15 mouse cellular contexts compared by ENCODE assay signal in genomic region chr17:26838191-26838910, GRCm38 (mm10). TPM values are rescaled to one million over a fixed set of nuclear protein-coding genes. Genes with fewer than 3 reads are reported as not detected.
DNase-seq lines count a peak whose midpoint lies in the region; ATAC-seq lines count a peak whose summit lies in the region.
"Had no signal": no experiment of that assay in that cellular context is flagged by ENCODE, and none has a peak within 500 bp of the region (broad histone marks: within the 10 kb centered on the region; RNA-seq: fewer than 3 reads in every experiment).

No protein-coding gene starts in this region.

- no peak for DNase-seq in heart, adult 9 months (ENCODE audit: low spot score in 2 of 2)
- DNase-seq in retina, embryonic 14.5 days (ENCODE audit: low spot score): peak; percentile 3
- no peak for DNase-seq in retina, postnatal 1 day
- DNase-seq in gastrocnemius, postnatal 25 days: no peak
- DNase-seq in layer of hippocampus, adult 9-11 months: no peak
- DNase-seq: adrenal gland, postnatal 25 days; cerebellum, adult 11 months; kidney, postnatal 14 days; thymus, adult 2 months had no signal

- 6% methylated on average over 37 of the region's 37 CpGs for WGBS in heart, embryonic 13.5 days
- under 1% methylated on average over 37 of the region's 37 CpGs for WGBS in intestine, embryonic 15.5 days

- ATAC-seq in heart, embryonic 13.5 days (ENCODE audit: extremely low read depth, insufficient number of reproducible peaks, low FRiP score, low TSS enrichment): no peak
- no peak for ATAC-seq in intestine, embryonic 15.5 days
- ATAC-seq: forebrain, embryonic 15.5 days had no signal

- peak overlapping the region; percentile 83 for H3K4me2 ChIP-seq in heart, embryonic 13.5 days
- 0 out of 2 replicates have a peak overlapping the region, but pooled peaks have one; percentile 14 for H3K4me2 ChIP-seq in intestine, embryonic 15.5 days (replicated peaks)

- H3K9me3 ChIP-seq in heart, embryonic 13.5 days: no peaks in the 10 kb centered on the region
- H3K9me3 ChIP-seq in intestine, embryonic 15.5 days: no peaks in the 10 kb centered on the region
- H3K9me3 ChIP-seq: forebrain, embryonic 15.5 days had no signal

- H3K4me1 ChIP-seq in heart, embryonic 13.5 days: peaks cover 25% of the 10 kb centered on the region
- peaks cover 12% of the 10 kb centered on the region for H3K4me1 ChIP-seq in intestine, embryonic 15.5 days (replicated peaks)

- H3K36me3 ChIP-seq in heart, embryonic 13.5 days: peaks cover 55% of the 10 kb centered on the region
- no peaks in the 10 kb centered on the region for H3K36me3 ChIP-seq in intestine, embryonic 15.5 days
- H3K36me3 ChIP-seq: forebrain, embryonic 15.5 days had no signal

- peak overlapping the region; percentile 80 for H3K4me3 ChIP-seq in heart, embryonic 13.5 days
- H3K4me3 ChIP-seq in intestine, embryonic 15.5 days (replicated peaks): 0 out of 2 replicates have a peak overlapping the region, but pooled peaks have one; percentile 21

- peaks cover 97% of the 10 kb centered on the region for H3K27me3 ChIP-seq in heart, embryonic 13.5 days (replicated peaks)
- peaks cover 99% of the 10 kb centered on the region for H3K27me3 ChIP-seq in intestine, embryonic 15.5 days (replicated peaks)

- peak overlapping the region; percentile 100 for H3K9ac ChIP-seq in heart, embryonic 13.5 days
- H3K9ac ChIP-seq in intestine, embryonic 15.5 days: no peak overlapping the region
- H3K9ac ChIP-seq: forebrain, embryonic 15.5 days had no signal

- peak overlapping the region; percentile 94 for H3K27ac ChIP-seq in heart, embryonic 13.5 days (replicated peaks)
- H3K27ac ChIP-seq in intestine, embryonic 15.5 days: no peak overlapping the region
- H3K27ac ChIP-seq: forebrain, embryonic 15.5 days had no signal

RNA-seq across cellular contexts. Expression of gene Nkx2-5, which starts 6.5 kb away (rescaled TPM):
- 136 and 142 TPM in 2 replicates for polyA plus RNA-seq in heart, embryonic 13.5 days (2015; fragmentation: Nextera tagmentation; extraction: Ambion mirVana)
- polyA plus RNA-seq in intestine, embryonic 15.5 days (2015; fragmentation: Nextera tagmentation; extraction: Ambion mirVana): 0.14 TPM in 1 of 2 replicates, not detected in the other
- not detected for total RNA-seq in gastrocnemius, postnatal 25 days (2021)
- total RNA-seq: adrenal gland, postnatal 25 days; left cerebral cortex, adult 8-10 months; midbrain, postnatal 0 days had no signal
- polyA plus RNA-seq: forebrain, embryonic 15.5 days; gonadal fat pad, adult 2 months; midbrain, postnatal 0 days had no signal

RNA-seq across cellular contexts. Expression of gene Bnip1, which starts 57.5 kb away (rescaled TPM):
- 56.6 and 60.5 TPM in 2 replicates for polyA plus RNA-seq in heart, embryonic 13.5 days (2015; fragmentation: Nextera tagmentation; extraction: Ambion mirVana)
- polyA plus RNA-seq in intestine, embryonic 15.5 days (2015; fragmentation: Nextera tagmentation; extraction: Ambion mirVana): 48.7 and 50.1 TPM in 2 replicates
- 10 to 100 TPM; 20.6 to 23.7 TPM for total RNA-seq in gastrocnemius, postnatal 25 days (2021)

Comparison
In these comparisons a context has a peak if more than half of its experiments do, and no peak if none do; other contexts are left out.
1. RNA of gene Nkx2-5, which starts 6.5 kb away (polyA plus RNA-seq): 136 to 142 TPM in heart, embryonic 13.5 days; 0.14 TPM in intestine, embryonic 15.5 days; every median in the first group is over 100 times any median in the second.